13 mouse cellular contexts compared by ENCODE assay signal in genomic region chr1:179169749-179170148, GRCm38 (mm10).
DNase-seq lines count a peak whose midpoint lies in the region; ATAC-seq and TF ChIP-seq lines count a peak whose summit lies in the region.
"Had no signal": no experiment of that assay in that cellular context is flagged by ENCODE, and none has a peak within 500 bp of the region (broad histone marks: within the 10 kb centered on the region; RNA-seq: fewer than 3 reads in every experiment).

No protein-coding gene starts in this region.

- H3K4me3 ChIP-seq in intestine, postnatal 0 days (ENCODE audit: low read depth, low read length) = no peak overlapping the region
- H3K4me3 ChIP-seq: embryonic facial prominence, embryonic 15.5 days; forebrain, embryonic 15.5 days; megakaryocyte, embryonic 14.5 days had no signal

- ATAC-seq in CD4-positive, CD25-positive, alpha-beta regulatory T cell, adult 4 months = peak; percentile 71
- peak; percentile 79 for ATAC-seq in activated CD4-positive, CD25-positive, alpha-beta regulatory T cell, adult 4 months
- peak; percentile 97 for ATAC-seq in intestine, postnatal 0 days
- ATAC-seq: forebrain, embryonic 15.5 days had no signal

- H3K9ac ChIP-seq in intestine, postnatal 0 days (ENCODE audit: low read depth, low read length) = no peak overlapping the region
- H3K9ac ChIP-seq: embryonic facial prominence, embryonic 15.5 days; forebrain, embryonic 15.5 days had no signal

- H3K4me1 ChIP-seq in intestine, postnatal 0 days (replicated peaks; ENCODE audit: control insufficient read depth, insufficient read depth, low read length) = no peaks in the 10 kb centered on the region
- H3K4me1 ChIP-seq: forebrain, embryonic 15.5 days had no signal

- no peaks in the 10 kb centered on the region for H3K27me3 ChIP-seq in intestine, postnatal 0 days (replicated peaks; ENCODE audit: control insufficient read depth, insufficient read depth, low read length)
- H3K27me3 ChIP-seq: embryonic facial prominence, embryonic 15.5 days; forebrain, embryonic 15.5 days; megakaryocyte, embryonic 14.5 days had no signal

- H3K36me3 ChIP-seq in intestine, postnatal 0 days (ENCODE audit: control insufficient read depth, insufficient read depth) = no peaks in the 10 kb centered on the region
- H3K36me3 ChIP-seq: embryonic facial prominence, embryonic 15.5 days; forebrain, embryonic 15.5 days had no signal

- intact Hi-C loops in gastrocnemius, postnatal 14 days (cut with DNase I; ENCODE audit: low total_unique reads) = no loop called here

- peak; percentile 74 for DNase-seq in naive thymus-derived CD4-positive, alpha-beta T cell, adult 2 months (ENCODE audit: low read depth)
- DNase-seq in adrenal gland, postnatal 36 days = no peak
- DNase-seq in cerebellum, postnatal 4 days (ENCODE audit: low spot score in 2 of 2) = no peak
- no peak for DNase-seq in gastrocnemius, postnatal 14 days
- DNase-seq: gastrocnemius, postnatal 36 days; kidney, adult 8-10 months; lung, adult 18-20 months had no signal

- no peaks in the 10 kb centered on the region for H3K9me3 ChIP-seq in intestine, postnatal 0 days (ENCODE audit: control insufficient read depth)
- H3K9me3 ChIP-seq: embryonic facial prominence, embryonic 15.5 days; forebrain, embryonic 15.5 days had no signal

- no peak overlapping the region for H3K4me2 ChIP-seq in intestine, postnatal 0 days (replicated peaks; ENCODE audit: low read depth)
- H3K4me2 ChIP-seq: embryonic facial prominence, embryonic 15.5 days; forebrain, embryonic 15.5 days had no signal

- no peak for TF ChIP-seq CTCF in intestine, postnatal 0 days (IDR thresholded peaks at IDR 0.05; ENCODE audit: low read depth)

- H3K27ac ChIP-seq in intestine, postnatal 0 days (ENCODE audit: low read depth, low read length) = no peak overlapping the region
- H3K27ac ChIP-seq: embryonic facial prominence, embryonic 15.5 days; forebrain, embryonic 15.5 days had no signal

- WGBS in intestine, postnatal 0 days = 33% methylated on average over 3 of the region's 3 CpGs
